Mouse (Mus musculus) MEL (cell line): ENCODE measurements at regions not wholly inside any gene's neighbourhood (a gene's known extent, or its start where the extent isn't known, plus 50 kb on each side); places are given as distances from the start of the nearest gene placed in this dataset.

Source experiments
- DNase-seq: peaks from one replicate; pipeline ENCODE4 v3.0.0; 2011; ENCODE audit warnings: low read depth, low spot score
- H3K27ac ChIP-seq: 2 replicates; pipeline ENCODE4 v1.5.1; 2012; ENCODE audit warnings: low read depth, mild to moderate bottlenecking, control low read depth, low read length, moderate library complexity; ENCODE audit not compliant: control insufficient read depth
- H3K27me3 ChIP-seq, 2 experiments: fragments of 150-350 bp in 1 of 2; sonication (generic) in 1 of 2; 2 replicates each; pipeline ENCODE4 v1.6.1; 2012; ENCODE audit warnings: low read length in 2 of 2, mild to moderate bottlenecking in 2 of 2, improper control_type of control experiment in 1 of 2, moderate library complexity in 1 of 2; ENCODE audit not compliant: insufficient read depth in 2 of 2, control insufficient read depth in 1 of 2
- H3K36me3 ChIP-seq, 2 experiments: 2 replicates each; pipeline ENCODE4 v1.6.1; 2012 to 2014; ENCODE audit warnings: low read length in 2 of 2, improper control_type of control experiment in 1 of 2, inconsistent platforms in 1 of 2, mild to moderate bottlenecking in 1 of 2; ENCODE audit not compliant: insufficient read depth in 2 of 2, control insufficient read depth in 1 of 2
- H3K4me1 ChIP-seq, 2 experiments: fragments of 150-350 bp in 1 of 2; sonication (generic) in 1 of 2; 2 replicates each; pipeline ENCODE4 v1.6.1; 2012; ENCODE audit warnings: low read length in 2 of 2, improper control_type of control experiment in 1 of 2, mild to moderate bottlenecking in 1 of 2; ENCODE audit not compliant: insufficient read depth in 2 of 2, control insufficient read depth in 1 of 2
- H3K4me3 ChIP-seq, 2 experiments: fragments of 150-350 bp in 1 of 2; sonication (generic) in 1 of 2; 2 replicates each; pipeline ENCODE4 v1.5.1; 2012; ENCODE audit warnings: low read depth in 2 of 2, low read length in 2 of 2, mild to moderate bottlenecking in 2 of 2, moderate library complexity in 2 of 2, control low read depth in 1 of 2, improper control_type of control experiment in 1 of 2; ENCODE audit not compliant: control insufficient read depth in 1 of 2, insufficient read depth in 1 of 2
- H3K79me2 ChIP-seq: 2 replicates; pipeline ENCODE4 v1.6.1; 2012; ENCODE audit warnings: mild to moderate bottlenecking, low read length, moderate library complexity; ENCODE audit not compliant: control insufficient read depth, poor library complexity, insufficient read depth
- H3K9ac ChIP-seq: 2 replicates; pipeline ENCODE4 v1.6.1; 2012; ENCODE audit warnings: low read depth, mild to moderate bottlenecking, control low read depth, low read length, moderate library complexity; ENCODE audit not compliant: control insufficient read depth, poor library complexity, severe bottlenecking
- H3K9me3 ChIP-seq: fragments of 150-350 bp; sonication (generic); replicated peaks from 2 replicates; pipeline ENCODE4 v1.6.1; 2012; ENCODE audit warnings: mild to moderate bottlenecking, low read length, improper control_type of control experiment, moderate library complexity; ENCODE audit not compliant: insufficient read depth
- CHD1 ChIP-seq: IDR thresholded peaks from 2 replicates; pipeline ENCODE4 v1.6.1; 2012; ENCODE audit warnings: low read depth, mild to moderate bottlenecking, inconsistent platforms, low read length, improper control_type of control experiment
- CHD2 ChIP-seq: IDR thresholded peaks from 2 replicates; pipeline ENCODE4 v1.6.1; 2011; ENCODE audit warnings: low read length, improper control_type of control experiment
- E2F4 ChIP-seq: IDR thresholded peaks from 2 replicates; pipeline ENCODE4 v1.6.1; 2011; ENCODE audit warnings: low read depth, low read length, improper control_type of control experiment, borderline replicate concordance
- ELF1 ChIP-seq: IDR thresholded peaks from 2 replicates; pipeline ENCODE4 v1.6.1; 2014; ENCODE audit warnings: low read depth, mild to moderate bottlenecking, inconsistent platforms, low read length, improper control_type of control experiment, moderate library complexity
- ETS1 ChIP-seq: IDR thresholded peaks from 2 replicates; pipeline ENCODE4 v1.6.1; 2012; ENCODE audit warnings: low read depth, mild to moderate bottlenecking, inconsistent platforms, low read length, improper control_type of control experiment, moderate library complexity
- GABPA ChIP-seq: IDR thresholded peaks from 2 replicates; pipeline ENCODE4 v1.6.1; 2012; ENCODE audit warnings: low read depth, mild to moderate bottlenecking, inconsistent platforms, low read length, improper control_type of control experiment, moderate library complexity
- JUND ChIP-seq: IDR thresholded peaks from 2 replicates; pipeline ENCODE4 v1.6.1; 2011; ENCODE audit warnings: low read depth, mild to moderate bottlenecking, improper control_type of control experiment, low read length
- MAFK ChIP-seq: IDR thresholded peaks from 2 replicates; pipeline ENCODE4 v1.6.1; 2011; ENCODE audit warnings: low read depth, mild to moderate bottlenecking, low read length, improper control_type of control experiment, borderline replicate concordance
- MAX ChIP-seq: IDR thresholded peaks from 2 replicates; pipeline ENCODE4 v1.6.1; 2011; ENCODE audit warnings: low read length, improper control_type of control experiment
- MAZ ChIP-seq: IDR thresholded peaks from 2 replicates; pipeline ENCODE4 v1.6.1; 2012; ENCODE audit warnings: low read depth, mild to moderate bottlenecking, inconsistent platforms, low read length, improper control_type of control experiment
- MEF2A ChIP-seq: IDR thresholded peaks from 2 replicates; pipeline ENCODE4 v1.6.1; 2014; ENCODE audit warnings: low read depth, mild to moderate bottlenecking, inconsistent platforms, low read length, improper control_type of control experiment; ENCODE audit not compliant: poor library complexity, insufficient replicate concordance, severe bottlenecking; ENCODE audit errors: extremely low read depth
- MYB ChIP-seq: IDR thresholded peaks from 2 replicates; pipeline ENCODE4 v1.6.1; 2011; ENCODE audit warnings: mild to moderate bottlenecking, low read depth, low read length, improper control_type of control experiment
- NELFE ChIP-seq: IDR thresholded peaks from 2 replicates; pipeline ENCODE4 v1.6.1; 2011; ENCODE audit warnings: low read depth, low read length, improper control_type of control experiment
- NRF1 ChIP-seq: IDR thresholded peaks from 2 replicates; pipeline ENCODE4 v1.6.1; 2014; ENCODE audit warnings: low read depth, mild to moderate bottlenecking, inconsistent platforms, low read length, improper control_type of control experiment, moderate library complexity; ENCODE audit not compliant: poor library complexity, insufficient read depth, severe bottlenecking
- POLR2A ChIP-seq, 2 experiments: IDR thresholded peaks; 2 replicates each; pipeline ENCODE4 v1.6.1; 2011 to 2012; ENCODE audit warnings: low read length in 2 of 2, mild to moderate bottlenecking in 2 of 2, control low read depth in 1 of 2, improper control_type of control experiment in 1 of 2, low read depth in 1 of 2, moderate library complexity in 1 of 2; ENCODE audit not compliant: control insufficient read depth in 1 of 2, insufficient read depth in 1 of 2, poor library complexity in 1 of 2
- POLR2AphosphoS5 ChIP-seq: IDR thresholded peaks from 2 replicates; pipeline ENCODE4 v1.6.1; 2012; ENCODE audit warnings: low read depth, borderline replicate concordance, mild to moderate bottlenecking, inconsistent platforms, low read length, moderate library complexity, mixed read lengths
- RAD21 ChIP-seq: IDR thresholded peaks from 2 replicates; pipeline ENCODE4 v1.6.1; 2011; ENCODE audit warnings: mild to moderate bottlenecking, low read depth, low read length, improper control_type of control experiment
- RCOR1 ChIP-seq: IDR thresholded peaks from 2 replicates; pipeline ENCODE4 v1.6.1; 2012; ENCODE audit warnings: low read depth, mild to moderate bottlenecking, inconsistent platforms, low read length, improper control_type of control experiment
- SIN3A ChIP-seq: IDR thresholded peaks from 2 replicates; pipeline ENCODE4 v1.6.1; 2012; ENCODE audit warnings: low read length, improper control_type of control experiment, inconsistent platforms
- UBTF ChIP-seq: IDR thresholded peaks from 2 replicates; pipeline ENCODE4 v1.6.1; 2012; ENCODE audit warnings: low read depth, mild to moderate bottlenecking, inconsistent platforms, low read length, improper control_type of control experiment, moderate library complexity, borderline replicate concordance; ENCODE audit not compliant: insufficient read depth
- USF2 ChIP-seq, 2 experiments: IDR thresholded peaks; 2 replicates each; pipeline ENCODE4 v1.6.1; 2011 to 2012; ENCODE audit warnings: improper control_type of control experiment in 2 of 2, low read length in 2 of 2, borderline replicate concordance in 1 of 2, inconsistent platforms in 1 of 2, low read depth in 1 of 2, mild to moderate bottlenecking in 1 of 2; ENCODE audit not compliant: insufficient read depth in 1 of 2
- ZNF384 ChIP-seq: IDR thresholded peaks from 2 replicates; pipeline ENCODE4 v1.6.1; 2012; ENCODE audit warnings: low read depth, mild to moderate bottlenecking, inconsistent platforms, low read length, improper control_type of control experiment

- no peak overlapping the region for H3K4me3 ChIP-seq
- H3K9me3 ChIP-seq, result no peaks in the 10 kb centered on the region
- no peaks in the 10 kb centered on the region for H3K27me3 ChIP-seq
- H3K4me1 ChIP-seq, result peaks cover 0 to 2% of the 10 kb centered on the region in 2 experiments; a peak in 1 of 4 replicates
- H3K9ac ChIP-seq, result no peak overlapping the region
- no peaks in the 10 kb centered on the region for H3K36me3 ChIP-seq
- no peaks in the 10 kb centered on the region for H3K79me2 ChIP-seq
- no peak overlapping the region for H3K27ac ChIP-seq
- DNase-seq, result no peak
- TF ChIP-seq MAFK (no peak), MAZ (no peak), JUND (no peak), CHD2 (no peak), E2F4 (no peak), MYB (no peak), ZNF384 (no peak), NRF1 (no peak), RAD21 (no peak), MEF2A (no peak), USF2 (IDR thresholded peaks at IDR 0.05; ENCODE audit: borderline replicate concordance in 1 of 2, insufficient read depth in 1 of 2, low read depth in 1 of 2, low read length in 2 of 2) (no peak), ETS1 (no peak), POLR2AphosphoS5 (no peak), SIN3A (no peak)
Measured at GRCm38 (mm10) chr4:9025821-9026470, 787.1 kb upstream of the Car8 start.

GRCm38 (mm10) chr4:9024216-9024925 lies 785.5 kb upstream of the Car8 start:
- Histone ChIP-seq H3K4me3 (no peak overlapping the region), H3K4me1 (peaks cover 0 to 2% of the 10 kb centered on the region in 2 experiments; a peak in 1 of 4 replicates), H3K27me3 (no peaks in the 10 kb centered on the region), H3K27ac (no peak overlapping the region), H3K9me3 (no peaks in the 10 kb centered on the region), H3K9ac (no peak overlapping the region)
- no peak for DNase-seq
- TF ChIP-seq RAD21, result no peak
- no peak for TF ChIP-seq ETS1
- no peak for TF ChIP-seq CHD2
- no peak for TF ChIP-seq POLR2A (IDR thresholded peaks at IDR 0.05; ENCODE audit: control insufficient read depth in 1 of 2, insufficient read depth in 1 of 2, low read depth in 1 of 2, low read length in 2 of 2, poor library complexity in 1 of 2)
- TF ChIP-seq MYB, result no peak
- TF ChIP-seq USF2 (IDR thresholded peaks at IDR 0.05; ENCODE audit: borderline replicate concordance in 1 of 2, insufficient read depth in 1 of 2, low read depth in 1 of 2, low read length in 2 of 2), result no peak
- no peak for TF ChIP-seq UBTF
- TF ChIP-seq NELFE, result no peak
- TF ChIP-seq POLR2AphosphoS5, result no peak
- TF ChIP-seq ELF1, result no peak
- no peak for TF ChIP-seq GABPA
- no peak for TF ChIP-seq CHD1
- TF ChIP-seq RCOR1, result no peak
- no peak for TF ChIP-seq MAX
- TF ChIP-seq SIN3A, result no peak
- TF ChIP-seq, all 39 proteins: peak for 0
- Histone ChIP-seq H3K36me3 (no peaks in the 10 kb centered on the region), H3K79me2 (no peaks in the 10 kb centered on the region)
